Comparison of ENCODE assay signal across 17 mouse cellular contexts in genomic region chr4:118029892-118030291, GRCm38 (mm10).
DNase-seq lines count a peak whose midpoint lies in the region; ATAC-seq and TF ChIP-seq lines count a peak whose summit lies in the region.
"Had no signal": no experiment of that assay in that cellular context is flagged by ENCODE, and none has a peak within 500 bp of the region (broad histone marks: within the 10 kb centered on the region; RNA-seq: fewer than 3 reads in every experiment).

No protein-coding gene starts in this region.

- 57% methylated on average over 6 of the region's 6 CpGs for WGBS in forebrain, embryonic 14.5 days
- WGBS in forebrain, embryonic 15.5 days: 47% methylated on average over 6 of the region's 6 CpGs
- WGBS in kidney, postnatal 0 days: 64% methylated on average over 6 of the region's 6 CpGs
- WGBS in stomach, embryonic 14.5 days: 49% methylated on average over 6 of the region's 6 CpGs
- 54% methylated on average over 6 of the region's 6 CpGs for WGBS in stomach, postnatal 0 days

- no peaks in the 10 kb centered on the region for H3K36me3 ChIP-seq in forebrain, embryonic 14.5 days (ENCODE audit: control insufficient read depth, insufficient read depth, low read length)
- no peaks in the 10 kb centered on the region for H3K36me3 ChIP-seq in forebrain, embryonic 15.5 days
- no peaks in the 10 kb centered on the region for H3K36me3 ChIP-seq in kidney, postnatal 0 days (ENCODE audit: insufficient read depth, low read length)
- H3K36me3 ChIP-seq in stomach, embryonic 14.5 days (ENCODE audit: control insufficient read depth, insufficient read depth, low read length): no peaks in the 10 kb centered on the region; the same call in 1 of the 2 replicates
- no peaks in the 10 kb centered on the region for H3K36me3 ChIP-seq in stomach, postnatal 0 days (ENCODE audit: control insufficient read depth, insufficient read depth, low read length)
- H3K36me3 ChIP-seq: hindbrain, embryonic 15.5 days; liver, embryonic 12.5 days; midbrain, embryonic 15.5 days had no signal

- H3K9me3 ChIP-seq in forebrain, embryonic 14.5 days (replicated peaks; ENCODE audit: control insufficient read depth, low read length): no peaks in the 10 kb centered on the region
- H3K9me3 ChIP-seq in forebrain, embryonic 15.5 days: no peaks in the 10 kb centered on the region
- H3K9me3 ChIP-seq in kidney, postnatal 0 days (replicated peaks; ENCODE audit: low read length): no peaks in the 10 kb centered on the region
- H3K9me3 ChIP-seq in stomach, embryonic 14.5 days (ENCODE audit: control insufficient read depth, low read depth, low read length): no peaks in the 10 kb centered on the region
- no peaks in the 10 kb centered on the region for H3K9me3 ChIP-seq in stomach, postnatal 0 days (ENCODE audit: control insufficient read depth, low read length)
- H3K9me3 ChIP-seq: hindbrain, embryonic 15.5 days; liver, embryonic 12.5 days; midbrain, embryonic 15.5 days had no signal

- peak; percentile 25 for DNase-seq in forebrain, embryonic 14.5 days (ENCODE audit: low spot score)
- peak; percentile 48 for DNase-seq in kidney, postnatal 0 days (ENCODE audit: low spot score)
- no peak for DNase-seq in kidney, adult 11 months
- DNase-seq in stomach, postnatal 0 days (ENCODE audit: low spot score): no peak
- no peak for DNase-seq in testis, postnatal 10 days (ENCODE audit: low spot score)
- DNase-seq in cerebellum, postnatal 10 days: no peak
- DNase-seq: adrenal gland, adult 8-10 months; cerebellum, adult 18-20 months; gastrocnemius, postnatal 36 days; layer of hippocampus, postnatal 36 days; retina, postnatal 1 day had no signal

- no peaks in the 10 kb centered on the region for H3K27me3 ChIP-seq in forebrain, embryonic 14.5 days (replicated peaks; ENCODE audit: control insufficient read depth, insufficient read depth, low read length)
- H3K27me3 ChIP-seq in forebrain, embryonic 15.5 days: no peaks in the 10 kb centered on the region
- H3K27me3 ChIP-seq in kidney, postnatal 0 days (ENCODE audit: insufficient read depth, low read length): no peaks in the 10 kb centered on the region
- no peaks in the 10 kb centered on the region for H3K27me3 ChIP-seq in stomach, embryonic 14.5 days (ENCODE audit: control insufficient read depth, insufficient read depth, low read length)
- H3K27me3 ChIP-seq in stomach, postnatal 0 days (ENCODE audit: control insufficient read depth, insufficient read depth, low read length): no peaks in the 10 kb centered on the region
- H3K27me3 ChIP-seq: CH12.LX; hindbrain, embryonic 15.5 days; liver, embryonic 12.5 days; midbrain, embryonic 15.5 days had no signal

- no peak for TF ChIP-seq CTCF in kidney, postnatal 0 days (IDR thresholded peaks at IDR 0.05; ENCODE audit: low read depth)
- TF ChIP-seq CTCF in stomach, postnatal 0 days (IDR thresholded peaks at IDR 0.05; ENCODE audit: low read depth): no peak

- no peak overlapping the region for H3K4me3 ChIP-seq in forebrain, embryonic 14.5 days (ENCODE audit: low read depth, low read length)
- no peak overlapping the region for H3K4me3 ChIP-seq in forebrain, embryonic 15.5 days
- H3K4me3 ChIP-seq in kidney, postnatal 0 days (replicated peaks; ENCODE audit: low read depth, low read length): no peak overlapping the region
- no peak overlapping the region for H3K4me3 ChIP-seq in stomach, embryonic 14.5 days (ENCODE audit: low read depth, low read length)
- no peak overlapping the region for H3K4me3 ChIP-seq in stomach, postnatal 0 days (ENCODE audit: low read depth, low read length)
- H3K4me3 ChIP-seq: hindbrain, embryonic 15.5 days; liver, embryonic 12.5 days; midbrain, embryonic 15.5 days had no signal

- H3K4me1 ChIP-seq in forebrain, embryonic 14.5 days (ENCODE audit: control insufficient read depth, insufficient read depth, low read length): peaks cover 7% of the 10 kb centered on the region; the same call in 1 of the 2 replicates
- peaks cover 17% of the 10 kb centered on the region for H3K4me1 ChIP-seq in forebrain, embryonic 15.5 days
- peaks cover 14% of the 10 kb centered on the region for H3K4me1 ChIP-seq in kidney, postnatal 0 days (replicated peaks; ENCODE audit: insufficient read depth, low read length)
- H3K4me1 ChIP-seq in stomach, embryonic 14.5 days (ENCODE audit: control insufficient read depth, insufficient read depth, low read length): peaks cover 11% of the 10 kb centered on the region; the same call in 1 of the 2 replicates
- no peaks in the 10 kb centered on the region for H3K4me1 ChIP-seq in stomach, postnatal 0 days (replicated peaks; ENCODE audit: control insufficient read depth, insufficient read depth)

- TF ChIP-seq EP300 in stomach, postnatal 0 days (optimal IDR thresholded peaks at IDR 0.05): no peak

- no peak overlapping the region for H3K9ac ChIP-seq in forebrain, embryonic 14.5 days (ENCODE audit: low read length)
- no peak overlapping the region for H3K9ac ChIP-seq in forebrain, embryonic 15.5 days (replicated peaks)
- H3K9ac ChIP-seq in kidney, postnatal 0 days (ENCODE audit: low read depth, low read length): no peak overlapping the region
- H3K9ac ChIP-seq in stomach, embryonic 14.5 days (replicated peaks; ENCODE audit: low read depth, low read length): no peak overlapping the region
- no peak overlapping the region for H3K9ac ChIP-seq in stomach, postnatal 0 days (ENCODE audit: low read length)
- H3K9ac ChIP-seq: hindbrain, embryonic 15.5 days; liver, embryonic 12.5 days; midbrain, embryonic 15.5 days had no signal

- no peak overlapping the region for H3K27ac ChIP-seq in forebrain, embryonic 14.5 days (ENCODE audit: low read depth, low read length)
- no peak overlapping the region for H3K27ac ChIP-seq in forebrain, embryonic 15.5 days (replicated peaks)
- H3K27ac ChIP-seq in kidney, postnatal 0 days: no peak overlapping the region
- peak overlapping the region; percentile 1; the same call in 1 of the 2 replicates for H3K27ac ChIP-seq in stomach, embryonic 14.5 days (ENCODE audit: low read length)
- H3K27ac ChIP-seq in stomach, postnatal 0 days (replicated peaks): no peak overlapping the region
- H3K27ac ChIP-seq: hindbrain, embryonic 15.5 days; liver, embryonic 12.5 days; midbrain, embryonic 15.5 days had no signal

- H3K4me2 ChIP-seq in forebrain, embryonic 14.5 days (ENCODE audit: low read length): no peak overlapping the region
- H3K4me2 ChIP-seq in forebrain, embryonic 15.5 days (replicated peaks): no peak overlapping the region
- no peak overlapping the region for H3K4me2 ChIP-seq in kidney, postnatal 0 days (ENCODE audit: low read length)
- no peak overlapping the region for H3K4me2 ChIP-seq in stomach, embryonic 14.5 days (replicated peaks; ENCODE audit: low read depth, low read length)
- no peak overlapping the region for H3K4me2 ChIP-seq in stomach, postnatal 0 days (replicated peaks; ENCODE audit: low read depth)
- H3K4me2 ChIP-seq: hindbrain, embryonic 15.5 days; liver, embryonic 12.5 days; midbrain, embryonic 15.5 days had no signal

- no peak for ATAC-seq in forebrain, embryonic 14.5 days
- ATAC-seq in forebrain, embryonic 15.5 days (replicated peaks): no peak
- 0 out of 2 replicates have a peak, but pooled peaks have one; percentile 45 for ATAC-seq in kidney, postnatal 0 days (replicated peaks; ENCODE audit: low FRiP score, low read depth)
- ATAC-seq in stomach, embryonic 14.5 days (ENCODE audit: insufficient number of reproducible peaks, insufficient read depth, low FRiP score, low read depth): no peak
- no peak for ATAC-seq in stomach, postnatal 0 days (ENCODE audit: low FRiP score, low TSS enrichment)
- ATAC-seq: liver, embryonic 12.5 days; midbrain, embryonic 15.5 days had no signal

Comparison
In these comparisons a context has a peak if more than half of its experiments do, and no peak if none do; other contexts are left out.
1. DNase-seq: peak in forebrain, embryonic 14.5 days (single experiment) and kidney, postnatal 0 days (single experiment); none in kidney, adult 11 months (single experiment), stomach, postnatal 0 days (single experiment), testis, postnatal 10 days (single experiment) and cerebellum, postnatal 10 days (0 of 2).